Mouse (Mus musculus): Measurements from ENCODE around the gene Il17d.

The Il17d gene

DNA sequence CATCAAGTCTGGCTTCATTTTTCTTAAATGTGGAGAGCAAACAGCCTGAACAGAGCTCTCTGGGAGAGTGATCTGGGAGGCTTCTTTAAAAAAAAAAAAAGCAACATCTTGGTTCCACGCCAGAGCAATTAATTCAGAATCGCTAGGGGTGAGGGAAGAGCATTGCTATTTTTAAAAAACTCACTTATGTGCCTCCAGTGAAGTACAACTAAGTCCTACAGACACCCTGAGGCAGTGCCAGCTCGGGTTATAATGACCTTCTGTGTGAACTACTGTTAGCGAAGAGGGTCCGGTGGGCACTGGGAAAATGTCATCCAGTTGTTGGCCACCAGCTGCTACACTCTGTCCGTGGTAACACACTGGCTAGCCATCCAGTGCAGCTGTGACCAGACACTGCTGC lies 11.1 kb downstream of the Il17d start:
- peak in 1 of 2 experiments; percentile 19 for DNase-seq

DNA sequence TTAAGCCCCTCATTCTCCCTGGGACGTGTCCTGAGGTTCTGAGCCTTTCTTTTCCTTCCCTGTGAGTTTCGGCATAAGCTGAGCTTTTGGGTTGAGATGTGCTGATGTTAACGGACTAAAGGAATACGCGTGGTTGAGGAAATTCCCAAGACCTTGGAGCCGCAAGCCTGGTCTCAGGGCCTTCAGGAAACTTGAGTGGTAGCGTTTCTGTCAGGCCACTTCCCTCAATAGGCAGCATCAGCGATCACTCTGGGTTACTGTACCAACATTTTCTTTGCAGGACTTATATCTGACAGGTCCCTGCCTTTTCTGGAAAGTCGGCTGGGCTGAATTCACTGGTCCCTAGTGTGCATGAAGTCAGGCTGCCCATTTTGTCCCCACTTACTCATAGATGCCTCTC lies 12.2 kb downstream of the Il17d start:
- no peak for DNase-seq

DNA sequence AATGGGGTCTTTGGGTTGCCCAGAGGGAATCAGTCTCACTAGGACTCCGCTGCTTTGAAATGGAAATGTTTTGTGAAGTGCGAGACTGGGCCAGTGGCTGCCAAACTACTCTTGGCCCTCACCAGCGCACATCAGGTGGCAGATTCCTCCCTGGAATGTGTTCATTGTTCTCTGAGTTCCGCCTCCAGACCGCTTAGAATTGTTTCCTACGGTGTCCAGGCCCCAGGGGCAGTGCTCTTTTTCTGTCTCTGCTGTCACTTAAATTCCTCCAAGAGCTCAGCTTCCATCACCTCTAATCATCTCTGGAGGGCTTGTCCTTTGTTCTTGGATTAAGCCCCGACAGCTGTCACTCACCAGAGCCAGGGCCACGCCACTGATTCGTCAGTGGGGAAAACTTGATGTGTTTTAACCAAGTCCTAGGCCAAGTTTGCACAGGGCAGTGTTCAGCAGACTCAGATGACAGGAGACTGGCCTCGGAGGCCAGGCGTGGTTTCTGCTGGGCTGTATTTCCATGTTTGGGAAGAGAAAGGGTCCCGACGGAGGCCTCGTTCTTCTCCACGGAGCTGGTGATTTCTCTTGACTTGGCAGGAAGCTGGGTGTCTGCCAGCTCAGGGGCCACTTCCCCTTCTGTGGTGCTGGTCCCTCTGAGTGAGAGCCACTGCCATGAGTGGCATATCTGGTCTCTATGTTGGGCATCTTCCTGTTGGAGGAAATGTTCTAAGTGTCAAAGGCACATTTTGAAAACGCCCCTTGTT lies 12.9 kb downstream of the Il17d start:
- no peak for DNase-seq

DNA sequence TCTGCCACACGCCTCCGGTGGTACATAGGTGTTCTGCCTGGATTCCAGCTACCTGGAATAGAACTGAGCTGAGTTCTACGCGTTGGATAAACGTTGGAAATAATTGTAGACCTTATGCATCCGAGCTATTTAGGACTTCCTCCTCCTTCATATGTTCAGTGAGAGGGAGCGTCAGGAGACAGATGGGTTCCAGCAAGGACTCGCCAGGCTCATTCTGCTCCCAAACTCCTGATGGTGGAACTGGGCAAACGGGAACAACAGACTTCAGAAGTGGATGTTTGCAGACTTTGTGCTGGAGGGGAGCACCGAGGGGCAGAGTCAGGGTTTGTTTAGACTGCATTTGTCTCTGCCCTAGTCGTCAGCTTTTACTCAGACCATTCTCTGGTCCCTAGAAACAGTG lies 16.1 kb downstream of the Il17d start:
- DNase-seq = no peak

DNA sequence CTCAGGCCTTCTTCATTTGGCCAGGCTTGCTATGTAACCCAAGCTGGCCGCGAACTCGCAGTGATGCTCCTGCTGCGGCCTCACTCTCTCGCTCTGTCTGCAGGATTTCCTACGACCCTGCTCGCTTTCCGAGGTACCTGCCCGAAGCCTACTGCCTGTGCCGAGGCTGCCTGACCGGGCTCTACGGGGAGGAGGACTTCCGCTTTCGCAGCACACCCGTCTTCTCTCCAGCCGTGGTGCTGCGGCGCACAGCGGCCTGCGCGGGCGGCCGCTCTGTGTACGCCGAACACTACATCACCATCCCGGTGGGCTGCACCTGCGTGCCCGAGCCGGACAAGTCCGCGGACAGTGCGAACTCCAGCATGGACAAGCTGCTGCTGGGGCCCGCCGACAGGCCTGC lies 17.7 kb downstream of the Il17d start:
- DNase-seq = no peak

DNA sequence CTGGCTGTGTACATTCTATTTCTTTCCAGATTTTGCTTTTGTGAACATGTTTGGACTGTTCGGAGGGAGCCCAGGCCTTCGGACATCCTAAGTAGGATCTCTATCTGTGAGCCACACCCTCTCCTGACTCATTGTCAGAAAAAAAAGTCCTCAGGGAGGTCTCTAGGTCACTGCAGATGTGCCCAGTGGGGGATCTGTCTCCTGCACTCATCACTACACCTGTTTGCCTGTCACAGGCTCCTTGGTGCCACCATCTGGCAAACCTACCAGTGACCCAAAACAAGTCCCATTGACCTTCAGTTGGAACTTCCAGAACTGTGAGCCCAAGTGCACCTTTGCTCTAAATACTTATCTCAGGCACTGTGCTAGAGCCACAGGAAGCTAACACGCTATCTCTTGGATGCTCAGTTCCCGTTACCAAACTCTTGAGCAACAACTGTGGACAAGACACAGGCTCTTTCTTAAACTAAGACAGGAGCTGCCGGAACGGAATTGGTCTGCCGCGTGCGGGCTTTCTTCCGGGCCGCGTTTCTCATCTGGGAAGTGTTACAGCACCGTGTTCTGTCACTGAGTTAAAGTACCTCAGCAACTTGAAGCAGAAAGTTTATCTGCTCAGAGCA lies 19.0 kb downstream of the Il17d start:
- DNase-seq = no peak

DNA sequence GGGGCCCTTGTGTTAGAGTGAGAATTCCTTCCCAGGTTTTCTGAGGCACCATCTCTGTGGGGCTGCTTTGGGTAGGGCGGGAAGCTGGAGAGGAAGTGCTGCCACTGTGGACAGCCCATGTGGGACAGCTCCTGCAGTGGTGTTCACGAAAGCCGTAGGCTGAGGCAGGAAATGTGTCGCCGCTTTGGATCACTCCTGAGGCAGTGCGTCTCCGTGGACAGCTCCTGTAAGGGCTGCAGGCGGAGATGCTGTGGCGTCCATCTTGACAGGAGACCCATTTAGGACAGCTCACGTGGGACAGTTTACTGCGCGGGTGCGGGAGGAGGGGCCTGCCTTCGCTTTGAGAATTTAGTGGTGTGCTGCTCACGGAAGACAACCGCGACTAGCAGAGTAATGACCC lies 20.9 kb downstream of the Il17d start:
- no peak for DNase-seq

DNA sequence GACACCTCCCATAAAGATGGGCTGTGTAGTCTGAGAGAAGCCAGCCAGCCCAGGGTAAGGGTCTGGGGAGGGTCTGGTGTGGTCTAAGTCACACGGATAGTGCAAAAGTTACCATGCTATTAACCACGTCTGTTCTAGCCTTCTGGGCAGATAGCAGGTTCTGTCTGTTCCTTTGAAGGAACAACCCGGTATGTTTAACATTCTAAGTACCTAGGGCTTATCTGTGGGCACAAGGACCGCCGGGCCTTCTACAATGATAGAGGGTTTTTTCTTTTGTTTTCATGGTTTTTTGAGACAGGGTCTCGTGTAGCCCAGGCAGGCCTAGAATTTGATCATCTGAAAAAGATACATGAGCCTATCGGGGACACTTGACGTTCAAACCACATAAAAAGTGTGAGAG lies 21.6 kb downstream of the Il17d start:
- no peak for DNase-seq

DNA sequence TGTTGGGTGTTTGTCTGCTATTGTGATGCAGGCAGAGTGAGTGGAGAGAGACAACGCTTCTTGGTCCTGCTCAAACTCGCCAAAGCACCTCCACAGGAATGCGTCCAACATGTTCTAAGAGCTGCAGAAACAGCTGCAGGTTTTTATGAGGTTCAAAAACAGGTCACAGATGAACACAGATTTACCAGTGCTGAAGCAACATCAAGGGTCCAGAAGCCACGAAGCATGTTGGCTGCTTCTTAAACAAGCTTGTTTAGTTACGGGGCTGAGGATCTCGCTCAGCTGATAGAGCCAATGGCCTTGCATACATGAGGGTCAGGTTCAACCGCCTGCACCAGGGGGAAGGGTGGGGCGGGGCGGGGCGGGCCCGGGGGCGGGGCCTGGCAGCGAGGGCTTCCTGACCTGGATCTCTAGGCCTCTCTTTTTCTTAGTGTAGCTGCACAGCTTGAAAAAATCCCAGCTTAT lies 22.0 kb downstream of the Il17d start:
- DNase-seq = peak in 1 of 2 experiments; percentile 34

DNA sequence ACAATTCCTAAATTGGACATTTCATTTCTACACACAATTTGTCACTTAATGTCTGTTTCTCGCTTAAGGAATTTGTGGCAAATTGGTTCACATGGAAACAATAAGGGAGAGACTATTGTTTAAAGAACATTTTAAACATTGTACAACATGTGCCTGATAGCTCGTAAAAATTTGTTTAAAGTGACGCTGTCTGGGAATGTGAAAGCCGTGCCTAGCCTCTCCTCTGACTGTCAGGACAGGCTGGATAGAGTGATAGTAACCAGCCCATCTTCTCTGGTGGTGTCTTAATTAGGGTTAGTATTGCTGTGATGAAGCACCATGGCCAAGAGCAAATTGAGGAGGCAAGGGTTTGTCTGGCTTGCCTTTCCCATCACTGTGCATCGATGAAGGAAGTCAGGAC lies 22.5 kb downstream of the Il17d start:
- peak in 1 of 2 experiments; percentile 17 for DNase-seq

DNA sequence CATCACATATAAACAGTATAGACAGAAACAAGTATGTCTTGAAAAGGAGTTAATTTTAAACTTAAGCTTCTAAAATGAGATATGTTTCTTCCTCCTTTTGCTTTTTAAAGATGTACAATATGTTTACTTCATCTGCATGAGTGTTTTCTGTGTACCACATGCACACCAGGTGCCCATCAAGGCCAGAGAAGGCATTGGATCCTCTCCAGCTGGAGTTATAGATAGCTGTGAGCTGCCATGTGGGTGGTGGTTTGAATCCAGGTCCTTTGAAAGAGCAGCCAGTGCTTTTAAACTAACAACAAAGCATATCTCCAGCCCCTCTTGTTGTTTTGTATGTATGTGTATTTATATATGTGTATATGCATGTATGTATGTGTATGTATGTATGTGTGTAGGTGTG lies 28.4 kb downstream of the Il17d start:
- no peak for DNase-seq

DNA sequence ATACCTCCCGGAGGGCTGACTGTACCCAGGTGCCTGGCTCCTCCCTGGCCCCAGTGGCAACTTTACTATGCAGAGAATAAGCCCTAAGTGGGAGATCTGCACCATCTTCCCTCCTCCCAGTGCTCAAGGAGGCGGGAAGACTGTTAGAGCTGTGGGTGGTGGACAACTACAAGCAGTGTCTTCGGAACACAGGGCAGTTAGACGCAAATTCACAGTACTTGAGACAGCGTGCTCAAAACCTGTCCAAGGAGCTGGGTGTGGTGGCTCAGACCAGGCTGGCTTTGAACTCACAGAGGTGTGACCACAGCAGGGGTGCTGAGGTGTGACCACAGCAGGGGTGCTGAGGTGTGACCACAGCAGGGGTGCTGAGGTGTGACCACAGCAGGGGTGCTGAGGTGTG lies 29.9 kb downstream of the Il17d start:
- DNase-seq = no peak

DNA sequence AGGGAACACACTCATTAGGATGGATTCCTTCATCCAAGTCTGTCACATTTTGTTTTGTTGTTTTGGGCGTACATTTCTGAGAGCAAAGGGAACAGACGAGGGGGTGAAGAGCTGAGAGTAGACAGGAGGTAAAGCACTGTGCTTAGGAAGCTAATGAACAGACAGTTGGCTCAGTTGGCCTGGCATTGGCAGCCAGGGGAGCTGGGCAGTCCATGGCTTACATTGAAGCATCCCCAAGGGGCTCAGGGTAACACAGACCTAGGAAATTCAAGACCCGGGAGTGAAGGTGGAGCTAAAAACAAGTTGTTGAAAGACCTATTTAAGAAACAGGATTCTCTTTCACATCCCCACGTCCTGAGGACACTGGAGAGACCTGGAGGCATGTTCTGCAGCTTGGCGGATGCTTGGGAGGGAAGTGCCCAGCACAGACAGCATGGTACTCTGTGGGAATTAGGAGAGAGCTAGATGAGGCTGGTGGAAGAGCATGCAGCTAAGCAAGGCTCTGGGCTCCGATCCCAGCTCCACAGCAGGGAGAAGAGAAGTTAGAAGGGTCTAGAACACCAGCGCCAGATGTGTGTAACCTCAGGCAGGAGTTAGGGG lies 31.0 kb downstream of the Il17d start:
- DNase-seq = no peak

DNA sequence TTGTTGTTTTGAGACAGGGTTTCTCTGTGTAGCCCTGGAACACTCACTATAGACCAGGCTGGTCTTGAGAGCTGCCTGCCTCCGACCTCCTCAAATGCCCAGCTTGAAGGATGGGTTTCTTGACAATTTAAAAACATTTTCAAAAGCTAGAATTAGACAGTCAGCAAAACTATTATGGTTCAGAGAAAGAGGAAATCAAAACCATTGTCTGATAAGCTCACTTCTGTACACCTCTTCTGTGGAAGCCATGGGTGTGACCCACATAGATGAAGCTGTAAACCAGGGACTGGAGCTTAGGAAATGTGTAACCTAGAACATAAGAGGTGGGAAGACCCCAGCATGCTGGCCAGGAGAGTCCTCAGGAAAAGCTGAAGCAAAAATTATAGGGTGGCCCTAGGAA lies 32.3 kb downstream of the Il17d start:
- no peak for DNase-seq

DNA sequence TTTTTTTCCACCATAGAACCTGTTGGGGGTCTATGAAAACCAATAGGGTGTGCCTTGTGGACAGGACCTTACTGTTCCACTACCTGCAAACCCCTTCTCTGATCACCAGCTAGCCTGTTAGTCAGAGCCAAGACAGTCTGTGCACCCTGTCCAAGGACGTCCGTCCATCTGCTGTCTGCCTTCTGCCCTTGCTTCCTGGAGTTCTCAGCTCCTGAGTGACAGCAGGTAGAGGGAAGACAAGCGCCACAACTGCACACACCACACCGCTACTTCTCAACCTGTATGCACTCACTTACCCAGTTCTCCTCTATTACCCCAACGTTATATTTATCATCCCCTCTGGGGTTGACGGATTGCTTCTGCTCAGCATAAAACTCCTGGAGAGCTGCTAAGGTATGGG lies 41.0 kb downstream of the Il17d start:
- no peak for DNase-seq

DNA sequence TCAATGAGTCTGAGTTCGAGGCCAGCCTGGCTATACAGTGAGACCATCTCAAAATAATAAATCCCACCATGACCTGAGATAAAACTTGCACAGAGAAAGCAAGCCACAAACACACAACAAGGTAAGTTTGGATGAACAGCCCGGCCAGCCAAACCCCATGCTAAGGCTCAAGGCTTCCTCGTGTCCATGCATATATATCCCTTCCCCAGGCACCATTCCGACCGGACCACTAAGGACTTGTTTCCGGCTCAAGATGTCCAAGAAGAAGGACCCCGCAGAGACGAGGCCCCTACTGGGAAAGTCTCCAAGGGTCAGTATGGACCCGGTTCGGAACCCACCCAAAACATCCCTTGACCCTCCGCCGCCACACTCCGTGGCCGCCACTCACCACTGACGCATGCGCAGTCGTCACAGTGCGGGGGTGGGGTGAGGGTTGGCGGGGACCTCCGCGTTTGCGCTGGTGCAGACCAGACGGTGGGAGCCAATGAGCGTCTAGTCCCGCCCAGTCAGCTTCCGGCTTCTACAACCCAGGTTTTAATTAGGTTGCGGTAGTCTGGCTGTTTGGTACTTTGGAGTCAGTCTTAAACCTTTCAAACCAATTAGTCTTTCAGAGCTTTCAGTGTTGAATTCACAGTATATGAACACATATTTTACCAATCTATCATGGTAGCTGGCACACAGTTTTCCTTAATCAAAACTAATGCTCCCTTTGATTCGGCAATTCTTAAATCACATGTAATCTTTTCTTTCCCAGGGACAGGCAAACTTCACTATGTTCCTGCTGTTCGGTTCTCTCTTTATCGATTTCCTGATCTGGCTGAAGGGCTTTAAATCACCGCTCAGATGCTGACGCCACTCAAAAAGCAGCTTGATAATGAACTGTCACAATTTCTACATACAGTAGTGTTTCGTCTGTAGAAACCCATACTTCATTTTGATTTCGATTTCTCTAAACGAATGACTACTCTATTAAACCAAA lies 46.9 kb downstream of the Il17d start, which contains the start of gene Eef1akmt1:
TSS of gene Eef1akmt1 (minus strand) at position 458 of the 979 bp plus-strand sequence.
- peak; percentile 96 to 98 for DNase-seq

DNA sequence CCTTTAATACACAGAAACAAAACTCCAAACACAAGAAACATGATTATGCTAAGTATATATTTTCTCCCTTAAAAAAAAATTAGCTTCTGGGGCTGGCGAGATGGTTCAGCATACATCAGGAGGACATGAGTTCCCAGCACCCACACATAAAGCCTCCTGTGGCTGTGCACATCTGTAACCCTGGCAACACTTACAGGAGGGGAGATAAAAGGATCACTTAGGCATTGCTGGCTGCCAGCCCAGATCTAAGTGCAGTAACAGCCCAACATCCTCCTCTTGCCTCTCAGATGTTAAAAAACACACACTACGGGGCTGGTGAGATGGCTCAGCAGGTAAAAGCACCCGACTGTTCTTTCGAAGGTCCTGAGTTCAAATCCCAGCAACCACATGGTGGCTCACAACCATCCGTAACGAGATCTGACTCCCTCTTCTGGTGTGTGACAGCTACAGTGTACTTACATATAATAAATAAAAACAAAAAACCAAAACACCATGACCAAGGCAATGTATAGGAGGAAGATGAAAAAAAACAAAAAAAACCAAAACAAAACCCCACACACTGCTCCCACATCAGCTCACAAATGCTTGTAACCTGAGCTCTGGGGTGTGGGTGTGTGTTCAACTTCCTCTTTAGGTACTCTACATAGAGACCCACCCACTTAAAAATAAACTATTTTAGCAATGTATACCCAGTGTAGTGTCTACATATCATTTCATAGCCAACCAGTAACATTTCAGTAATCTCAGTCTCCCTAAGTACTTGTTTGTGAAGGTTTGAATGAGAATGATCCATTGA lies 50.4 kb downstream of the Il17d start:
- DNase-seq = no peak

DNA sequence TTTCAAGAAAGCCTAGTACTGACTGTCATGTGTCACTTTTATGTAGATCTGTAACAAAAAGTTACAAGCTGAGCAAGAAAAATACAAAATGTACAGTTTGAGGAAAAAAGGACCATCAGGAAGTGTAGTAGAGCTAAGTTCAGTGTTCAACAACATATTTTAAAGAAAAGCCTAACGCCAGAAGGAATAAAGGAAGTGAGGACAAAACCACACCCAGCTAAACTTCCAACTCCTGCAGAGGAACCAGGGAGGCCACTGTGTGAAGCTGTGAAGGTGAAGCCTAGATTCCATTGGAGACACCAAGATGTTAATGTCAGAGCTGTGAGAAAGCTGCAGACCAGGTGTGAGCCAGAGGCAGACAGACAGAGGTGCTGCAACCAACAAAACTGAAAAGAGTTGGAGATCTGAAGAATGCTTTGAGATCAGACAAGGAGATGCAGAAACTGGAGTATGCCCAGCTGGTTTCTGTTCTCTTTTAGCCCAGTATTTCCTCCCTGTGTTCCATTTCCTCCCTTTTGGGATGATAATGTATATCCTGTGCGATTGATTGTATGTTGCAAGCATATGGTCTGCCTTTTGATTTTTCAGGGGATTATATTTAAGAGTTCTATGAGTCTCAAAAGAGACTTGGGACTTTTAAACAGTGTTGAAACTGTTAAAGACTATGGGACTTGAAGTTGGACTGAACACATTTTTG lies 51.9 kb downstream of the Il17d start:
- no peak for DNase-seq

DNA sequence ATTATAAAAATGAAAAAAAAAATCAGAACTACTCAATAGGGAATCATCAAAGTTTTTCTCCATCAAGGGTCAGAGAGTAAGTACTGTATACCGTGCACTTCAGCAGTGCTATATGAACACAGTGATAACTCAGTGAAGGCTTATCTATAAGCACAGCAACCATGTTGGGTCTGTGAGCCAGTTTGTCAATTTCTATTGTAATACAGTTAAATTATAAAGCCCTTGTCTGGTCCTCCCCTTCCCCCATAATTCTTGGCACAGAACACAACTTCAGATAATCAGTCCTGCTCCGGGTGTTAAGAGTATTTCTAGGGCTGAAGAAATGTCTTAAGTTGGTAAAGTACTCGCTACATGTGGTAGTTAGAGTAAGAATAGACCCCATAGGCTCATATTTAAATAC lies 67.3 kb downstream of the Il17d start:
- no peak for DNase-seq
